Mouse (Mus musculus): ENCODE measurements around the gene Cldn14. TPM values are rescaled to one million over a fixed set of nuclear protein-coding genes. Genes with fewer than 3 reads are reported as not detected.
A peak's percentile ranks its signal among the peaks of the same experiment; 100 is the strongest.

The Cldn14 gene
- polyA plus RNA-seq, 1 experiment from 2014 or later, result not detected

GRCm38 (mm10) chr16:93919189-93919588 lies 89.4 kb downstream of the Cldn14 start:
- 76% methylated on average over 20 of the region's 20 CpGs for WGBS
- no peaks in the 10 kb centered on the region for H3K36me3 ChIP-seq (ENCODE audit: control insufficient read depth, insufficient read depth, low read length)
- no peak for ATAC-seq (ENCODE audit: insufficient number of reproducible peaks, insufficient read depth, low FRiP score, low read depth)
- no peak overlapping the region for H3K4me2 ChIP-seq (ENCODE audit: low read length)
- H3K4me3 ChIP-seq (ENCODE audit: control insufficient read depth in 1 of 2, insufficient read depth in 1 of 2, low read depth in 1 of 2, low read length in 2 of 2), result no peak overlapping the region
- no peaks in the 10 kb centered on the region for H3K9me3 ChIP-seq (ENCODE audit: control insufficient read depth, low read length)
- H3K4me1 ChIP-seq (ENCODE audit: control insufficient read depth in 2 of 2, insufficient read depth in 2 of 2, low read length in 2 of 2), result peaks cover 0 to 5% of the 10 kb centered on the region in 2 experiments; a peak in 1 of 4 replicates
- H3K9ac ChIP-seq (ENCODE audit: low read length), result no peak overlapping the region
- H3K27ac ChIP-seq (replicated peaks in 1 of 2; ENCODE audit: control insufficient read depth in 1 of 2, insufficient read depth in 1 of 2, low read depth in 2 of 2, low read length in 2 of 2), result no peak overlapping the region
- no peaks in the 10 kb centered on the region for H3K27me3 ChIP-seq (ENCODE audit: control insufficient read depth, insufficient read depth, low read length)

GRCm38 (mm10) chr16:93918679-93919060 lies 90.0 kb downstream of the Cldn14 start:
- Histone ChIP-seq H3K4me3 (ENCODE audit: control insufficient read depth in 1 of 2, insufficient read depth in 1 of 2, low read depth in 1 of 2, low read length in 2 of 2) (no peak overlapping the region), H3K9me3 (ENCODE audit: control insufficient read depth, low read length) (no peaks in the 10 kb centered on the region), H3K27me3 (ENCODE audit: control insufficient read depth, insufficient read depth, low read length) (no peaks in the 10 kb centered on the region), H3K27ac (replicated peaks in 1 of 2; ENCODE audit: control insufficient read depth in 1 of 2, insufficient read depth in 1 of 2, low read depth in 2 of 2, low read length in 2 of 2) (no peak overlapping the region), H3K36me3 (ENCODE audit: control insufficient read depth, insufficient read depth, low read length) (no peaks in the 10 kb centered on the region), H3K4me1 (ENCODE audit: control insufficient read depth in 2 of 2, insufficient read depth in 2 of 2, low read length in 2 of 2) (peaks cover 0 to 5% of the 10 kb centered on the region in 2 experiments; a peak in 1 of 4 replicates), H3K9ac (ENCODE audit: low read length) (no peak overlapping the region), H3K4me2 (ENCODE audit: low read length) (no peak overlapping the region)
- no peak for ATAC-seq (ENCODE audit: insufficient number of reproducible peaks, insufficient read depth, low FRiP score, low read depth)
- 60% methylated on average over 8 of the region's 8 CpGs for WGBS

- no peak overlapping the region for H3K4me2 ChIP-seq (ENCODE audit: low read length)
- no peak overlapping the region for H3K9ac ChIP-seq (ENCODE audit: low read length)
- no peak overlapping the region for H3K27ac ChIP-seq (replicated peaks in 1 of 2; ENCODE audit: control insufficient read depth in 1 of 2, insufficient read depth in 1 of 2, low read depth in 2 of 2, low read length in 2 of 2)
- ATAC-seq (ENCODE audit: insufficient number of reproducible peaks, insufficient read depth, low FRiP score, low read depth), result peak; percentile 24; the same call in 1 of the 2 replicates
- 52% methylated on average over 14 of the region's 22 CpGs for whole genome bisulfite sequencing
- no peak overlapping the region for H3K4me3 ChIP-seq (ENCODE audit: control insufficient read depth in 1 of 2, insufficient read depth in 1 of 2, low read depth in 1 of 2, low read length in 2 of 2)
- peaks cover 0 to 5% of the 10 kb centered on the region in 2 experiments; a peak in 1 of 4 replicates for H3K4me1 ChIP-seq (ENCODE audit: control insufficient read depth in 2 of 2, insufficient read depth in 2 of 2, low read length in 2 of 2)
- no peaks in the 10 kb centered on the region for H3K36me3 ChIP-seq (ENCODE audit: control insufficient read depth, insufficient read depth, low read length)
- no peaks in the 10 kb centered on the region for H3K27me3 ChIP-seq (ENCODE audit: control insufficient read depth, insufficient read depth, low read length)
- H3K9me3 ChIP-seq (ENCODE audit: control insufficient read depth, low read length), result no peaks in the 10 kb centered on the region
These were observed 90.6 kb downstream of the Cldn14 start for GRCm38 (mm10) chr16:93917712-93918678.

GRCm38 (mm10) chr16:93915338-93915849 lies 93.2 kb downstream of the Cldn14 start:
- Histone ChIP-seq H3K36me3 (ENCODE audit: control insufficient read depth, insufficient read depth, low read length) (no peaks in the 10 kb centered on the region), H3K4me1 (ENCODE audit: control insufficient read depth in 2 of 2, insufficient read depth in 2 of 2, low read length in 2 of 2) (0 out of 4 replicates have a peak, but pooled peaks cover 0 to 2% of the 10 kb centered on the region in 2 experiments), H3K9me3 (ENCODE audit: control insufficient read depth, low read length) (no peaks in the 10 kb centered on the region), H3K4me2 (ENCODE audit: low read length) (no peak overlapping the region), H3K27ac (replicated peaks in 1 of 2; ENCODE audit: control insufficient read depth in 1 of 2, insufficient read depth in 1 of 2, low read depth in 2 of 2, low read length in 2 of 2) (no peak overlapping the region), H3K4me3 (ENCODE audit: control insufficient read depth in 1 of 2, insufficient read depth in 1 of 2, low read depth in 1 of 2, low read length in 2 of 2) (no peak overlapping the region), H3K27me3 (ENCODE audit: control insufficient read depth, insufficient read depth, low read length) (no peaks in the 10 kb centered on the region), H3K9ac (ENCODE audit: low read length) (no peak overlapping the region)
- no peak for ATAC-seq (ENCODE audit: insufficient number of reproducible peaks, insufficient read depth, low FRiP score, low read depth)
- 26% methylated on average over 10 of the region's 10 CpGs for WGBS

GRCm38 (mm10) chr16:93913881-93914576 lies 94.6 kb downstream of the Cldn14 start:
- Histone ChIP-seq H3K36me3 (ENCODE audit: control insufficient read depth, insufficient read depth, low read length) (no peaks in the 10 kb centered on the region), H3K4me1 (ENCODE audit: control insufficient read depth in 2 of 2, insufficient read depth in 2 of 2, low read length in 2 of 2) (0 out of 4 replicates have a peak, but pooled peaks cover 0 to 2% of the 10 kb centered on the region in 2 experiments), H3K9ac (ENCODE audit: low read length) (no peak overlapping the region), H3K4me3 (ENCODE audit: control insufficient read depth in 1 of 2, insufficient read depth in 1 of 2, low read depth in 1 of 2, low read length in 2 of 2) (no peak overlapping the region), H3K9me3 (ENCODE audit: control insufficient read depth, low read length) (no peaks in the 10 kb centered on the region), H3K27ac (replicated peaks in 1 of 2; ENCODE audit: control insufficient read depth in 1 of 2, insufficient read depth in 1 of 2, low read depth in 2 of 2, low read length in 2 of 2) (no peak overlapping the region), H3K4me2 (ENCODE audit: low read length) (no peak overlapping the region), H3K27me3 (ENCODE audit: control insufficient read depth, insufficient read depth, low read length) (no peaks in the 10 kb centered on the region)
- ATAC-seq (ENCODE audit: insufficient number of reproducible peaks, insufficient read depth, low FRiP score, low read depth), result no peak
- WGBS, result 62% methylated on average over 10 of the region's 10 CpGs

- Histone ChIP-seq H3K4me3 (ENCODE audit: control insufficient read depth in 1 of 2, insufficient read depth in 1 of 2, low read depth in 1 of 2, low read length in 2 of 2) (no peak overlapping the region), H3K9me3 (ENCODE audit: control insufficient read depth, low read length) (no peaks in the 10 kb centered on the region), H3K9ac (ENCODE audit: low read length) (no peak overlapping the region), H3K36me3 (ENCODE audit: control insufficient read depth, insufficient read depth, low read length) (no peaks in the 10 kb centered on the region), H3K27me3 (ENCODE audit: control insufficient read depth, insufficient read depth, low read length) (no peaks in the 10 kb centered on the region), H3K4me2 (ENCODE audit: low read length) (no peak overlapping the region), H3K27ac (replicated peaks in 1 of 2; ENCODE audit: control insufficient read depth in 1 of 2, insufficient read depth in 1 of 2, low read depth in 2 of 2, low read length in 2 of 2) (no peak overlapping the region), H3K4me1 (ENCODE audit: control insufficient read depth in 2 of 2, insufficient read depth in 2 of 2, low read length in 2 of 2) (no peaks in the 10 kb centered on the region)
- 69% methylated on average over 3 of the region's 3 CpGs for WGBS
- no peak for ATAC-seq (ENCODE audit: insufficient number of reproducible peaks, insufficient read depth, low FRiP score, low read depth)
These were observed 95.8 kb downstream of the Cldn14 start for GRCm38 (mm10) chr16:93912808-93913207.

GRCm38 (mm10) chr16:93912158-93912557 lies 96.5 kb downstream of the Cldn14 start:
- H3K4me2 ChIP-seq (ENCODE audit: low read length), result no peak overlapping the region
- ATAC-seq (ENCODE audit: insufficient number of reproducible peaks, insufficient read depth, low FRiP score, low read depth), result no peak
- H3K4me3 ChIP-seq (ENCODE audit: control insufficient read depth in 1 of 2, insufficient read depth in 1 of 2, low read depth in 1 of 2, low read length in 2 of 2), result no peak overlapping the region
- no peaks in the 10 kb centered on the region for H3K4me1 ChIP-seq (ENCODE audit: control insufficient read depth in 2 of 2, insufficient read depth in 2 of 2, low read length in 2 of 2)
- H3K27ac ChIP-seq (replicated peaks in 1 of 2; ENCODE audit: control insufficient read depth in 1 of 2, insufficient read depth in 1 of 2, low read depth in 2 of 2, low read length in 2 of 2), result no peak overlapping the region
- H3K9me3 ChIP-seq (ENCODE audit: control insufficient read depth, low read length), result no peaks in the 10 kb centered on the region
- H3K27me3 ChIP-seq (ENCODE audit: control insufficient read depth, insufficient read depth, low read length), result no peaks in the 10 kb centered on the region
- WGBS, result 78% methylated on average over 5 of the region's 5 CpGs
- no peak overlapping the region for H3K9ac ChIP-seq (ENCODE audit: low read length)
- no peaks in the 10 kb centered on the region for H3K36me3 ChIP-seq (ENCODE audit: control insufficient read depth, insufficient read depth, low read length)

Data from heart, embryonic 14.5 days (tissue).